Mouse (Mus musculus) liver, embryonic 16.5 days (tissue): ENCODE measurements around the gene Sorbs1. TPM values are rescaled to one million over a fixed set of nuclear protein-coding genes. Genes with fewer than 3 reads are reported as not detected.
A peak's percentile ranks its signal among the peaks of the same experiment; 100 is the strongest.

Source experiments
- ATAC-seq: fragments of 200-750 bp; cut with Nextera tagmentation; 2 replicates; pipeline ENCODE4 v1.8.0; 2017; ENCODE audit warnings: low read depth, mild to moderate bottlenecking, moderate number of reproducible peaks, moderate library complexity
- H3K27ac ChIP-seq: fragments of 300-500 bp; sonication (generic); 2 replicates; pipeline ENCODE4 v1.5.1; 2014; ENCODE audit warnings: mild to moderate bottlenecking, low read length
- H3K27me3 ChIP-seq: fragments of 300-500 bp; sonication (generic); 2 replicates; pipeline ENCODE4 v1.6.1; 2014; ENCODE audit warnings: low read depth, low read length, mixed read lengths; ENCODE audit not compliant: control insufficient read depth, insufficient read depth
- H3K36me3 ChIP-seq: fragments of 300-500 bp; sonication (generic); 2 replicates; pipeline ENCODE4 v1.6.1; 2014; ENCODE audit warnings: mild to moderate bottlenecking; ENCODE audit not compliant: control insufficient read depth, insufficient read depth
- H3K4me1 ChIP-seq: fragments of 300-500 bp; sonication (generic); 2 replicates; pipeline ENCODE4 v1.6.1; 2014; ENCODE audit warnings: low read depth, low read length, mixed read lengths; ENCODE audit not compliant: control insufficient read depth
- H3K4me2 ChIP-seq: fragments of 300-500 bp; sonication (generic); 2 replicates; pipeline ENCODE4 v1.6.1; 2014; ENCODE audit warnings: low read depth, low read length, mixed read lengths
- H3K4me3 ChIP-seq: fragments of 300-500 bp; sonication (generic); 2 replicates; pipeline ENCODE4 v1.5.1; 2014; ENCODE audit warnings: low read depth, mild to moderate bottlenecking, low read length
- H3K9ac ChIP-seq: fragments of 300-500 bp; sonication (generic); 2 replicates; pipeline ENCODE4 v1.6.1; 2014; ENCODE audit warnings: low read depth, low read length
- H3K9me3 ChIP-seq: fragments of 300-500 bp; sonication (generic); replicated peaks from 2 replicates; pipeline ENCODE4 v1.6.1; 2016; ENCODE audit warnings: low read length; ENCODE audit not compliant: control insufficient read depth
- WGBS: fragments of 180-500 bp; shearing (Covaris S2); extraction: QIAGEN DNeasy Blood & Tissue Kit; methylation state at CpG from one replicate; pipeline ENCODE4 v1.1.7; 2014; ENCODE audit not compliant: insufficient replicate concordance; 5-methylcytosine and 5-hydroxymethylcytosine counted together
- polyA plus RNA-seq: library from polyadenylated mRNA; unstranded; fragments of >200 nt; fragmentation: Nextera tagmentation; extraction: Ambion mirVana; gene quantifications from 2 replicates; pipeline ENCODE4 v1.2.1, GENCODE M21; 2015

Gene Sorbs1
- polyA plus RNA-seq, 1 experiment from 2014 or later = 39.6 TPM

GRCm38 (mm10) chr19:40510387-40511099, 3.0 kb downstream of the Sorbs1 start:
- H3K4me1 ChIP-seq = peaks cover 36% of the 10 kb centered on the region
- H3K9me3 ChIP-seq = no peaks in the 10 kb centered on the region
- ATAC-seq = no peak
- no peak overlapping the region for H3K9ac ChIP-seq
- peak overlapping the region; percentile 77 for H3K4me2 ChIP-seq
- peak overlapping the region; percentile 20; the same call in 1 of the 2 replicates for H3K27ac ChIP-seq
- H3K27me3 ChIP-seq = no peaks in the 10 kb centered on the region
- H3K4me3 ChIP-seq = no peak overlapping the region
- WGBS = 74% methylated on average over 13 of the region's 13 CpGs
- H3K36me3 ChIP-seq = no peaks in the 10 kb centered on the region

GRCm38 (mm10) chr19:40509274-40509673, 4.3 kb downstream of the Sorbs1 start:
- Histone ChIP-seq H3K4me3 (no peak overlapping the region), H3K36me3 (no peaks in the 10 kb centered on the region), H3K9me3 (no peaks in the 10 kb centered on the region), H3K4me2 (no peak overlapping the region), H3K27me3 (no peaks in the 10 kb centered on the region), H3K9ac (no peak overlapping the region), H3K4me1 (peaks cover 35% of the 10 kb centered on the region), H3K27ac (peak overlapping the region; percentile 61)
- 75% methylated on average over 2 of the region's 2 CpGs for WGBS
- no peak for ATAC-seq

DNA sequence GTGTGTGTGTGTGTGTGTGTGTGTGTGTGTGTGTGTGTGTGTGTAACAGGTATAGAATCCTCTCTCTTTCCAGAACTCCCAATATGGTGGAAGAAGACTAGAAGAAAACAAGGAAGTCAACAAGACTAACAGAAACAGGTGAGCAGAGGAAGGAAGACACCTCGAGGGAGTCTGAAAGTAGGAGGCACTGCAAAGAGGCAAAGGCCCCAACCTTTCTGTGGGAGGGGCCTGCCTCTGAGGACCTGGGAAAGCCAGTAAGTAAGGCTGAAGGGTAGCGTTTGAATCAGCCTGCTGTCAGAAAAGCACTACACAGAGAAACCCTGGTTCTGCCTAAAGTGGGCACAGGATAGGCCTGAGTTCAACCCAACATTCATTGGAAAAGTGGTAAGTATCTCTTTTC, 4.7 kb downstream of the Sorbs1 start:
- no peaks in the 10 kb centered on the region for H3K27me3 ChIP-seq
- H3K27ac ChIP-seq = peak overlapping the region; percentile 61
- no peak overlapping the region for H3K4me3 ChIP-seq
- ATAC-seq = no peak
- no peak overlapping the region for H3K9ac ChIP-seq
- H3K4me2 ChIP-seq = no peak overlapping the region
- H3K4me1 ChIP-seq = peaks cover 34% of the 10 kb centered on the region
- 32% methylated on average over 2 of the region's 2 CpGs for WGBS
- H3K9me3 ChIP-seq = no peaks in the 10 kb centered on the region
- no peaks in the 10 kb centered on the region for H3K36me3 ChIP-seq

DNA sequence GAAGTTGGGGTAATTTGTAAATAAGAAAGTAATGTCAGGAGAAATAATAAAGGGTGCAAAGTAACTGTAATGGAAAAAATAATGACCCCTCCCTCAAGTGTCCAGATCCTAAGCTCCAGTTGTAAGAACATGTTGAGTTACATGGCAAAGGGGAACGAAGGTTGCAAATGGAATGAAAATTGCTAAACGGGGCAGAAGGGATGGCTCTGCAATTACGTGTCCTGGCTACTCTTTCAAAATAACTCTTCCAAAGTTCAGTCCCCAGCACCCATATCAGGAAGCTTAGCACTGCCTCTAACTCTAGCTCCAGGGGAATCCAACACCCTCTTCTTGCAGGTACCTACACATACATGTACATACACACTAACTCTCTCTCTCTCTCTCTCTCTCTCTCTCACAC, 6.6 kb downstream of the Sorbs1 start:
- Histone ChIP-seq H3K9ac (no peak overlapping the region), H3K4me1 (peaks cover 29% of the 10 kb centered on the region), H3K36me3 (no peaks in the 10 kb centered on the region), H3K4me3 (no peak overlapping the region), H3K9me3 (no peaks in the 10 kb centered on the region), H3K4me2 (no peak overlapping the region), H3K27ac (no peak overlapping the region), H3K27me3 (no peaks in the 10 kb centered on the region)
- 84% methylated on average over 3 of the region's 3 CpGs for WGBS
- ATAC-seq = 0 out of 2 replicates have a peak, but pooled peaks have one; percentile 9

- H3K4me2 ChIP-seq = no peak overlapping the region
- H3K27me3 ChIP-seq = no peaks in the 10 kb centered on the region
- H3K4me1 ChIP-seq = peaks cover 9% of the 10 kb centered on the region
- 86% methylated on average over 7 of the region's 7 CpGs for WGBS
- no peak overlapping the region for H3K4me3 ChIP-seq
- no peak overlapping the region for H3K9ac ChIP-seq
- H3K36me3 ChIP-seq = no peaks in the 10 kb centered on the region
- no peaks in the 10 kb centered on the region for H3K9me3 ChIP-seq
- no peak for ATAC-seq
- H3K27ac ChIP-seq = no peak overlapping the region
These were observed 9.2 kb downstream of the Sorbs1 start for GRCm38 (mm10) chr19:40504336-40504735.

- H3K27me3 ChIP-seq = no peaks in the 10 kb centered on the region
- H3K4me1 ChIP-seq = peaks cover 15% of the 10 kb centered on the region
- no peaks in the 10 kb centered on the region for H3K9me3 ChIP-seq
- ATAC-seq = peak; percentile 78
- no peaks in the 10 kb centered on the region for H3K36me3 ChIP-seq
- WGBS = 66% methylated on average over 11 of the region's 11 CpGs
- no peak overlapping the region for H3K4me3 ChIP-seq
- no peak overlapping the region for H3K9ac ChIP-seq
- H3K27ac ChIP-seq = peak overlapping the region; percentile 56
- no peak overlapping the region for H3K4me2 ChIP-seq
These were observed 13.4 kb downstream of the Sorbs1 start for GRCm38 (mm10) chr19:40499940-40500737.

DNA sequence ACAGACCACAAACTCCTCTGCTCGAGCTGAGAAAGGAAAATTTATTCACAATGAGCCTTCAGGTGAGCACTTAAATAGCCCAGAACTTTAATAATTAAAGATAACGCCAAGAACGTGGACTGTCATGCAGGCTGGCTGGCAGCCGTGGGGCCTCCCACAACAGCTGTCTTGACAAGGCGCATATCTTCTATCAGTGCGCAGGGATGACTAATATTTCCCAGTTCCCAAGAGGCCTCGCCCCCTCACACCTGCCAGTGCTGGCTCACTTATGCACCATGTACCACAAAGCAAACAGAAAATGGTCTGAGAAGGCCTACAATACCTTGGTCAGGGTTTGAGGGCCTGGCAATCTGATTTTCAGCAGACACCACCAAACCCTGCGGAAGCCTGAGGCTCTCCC, 14.4 kb downstream of the Sorbs1 start:
- WGBS = 59% methylated on average over 8 of the region's 8 CpGs
- Histone ChIP-seq H3K36me3 (no peaks in the 10 kb centered on the region), H3K4me3 (no peak overlapping the region), H3K9ac (no peak overlapping the region), H3K27me3 (no peaks in the 10 kb centered on the region), H3K9me3 (no peaks in the 10 kb centered on the region), H3K27ac (peak overlapping the region; percentile 56), H3K4me1 (peaks cover 17% of the 10 kb centered on the region), H3K4me2 (no peak overlapping the region)
- ATAC-seq = no peak

DNA sequence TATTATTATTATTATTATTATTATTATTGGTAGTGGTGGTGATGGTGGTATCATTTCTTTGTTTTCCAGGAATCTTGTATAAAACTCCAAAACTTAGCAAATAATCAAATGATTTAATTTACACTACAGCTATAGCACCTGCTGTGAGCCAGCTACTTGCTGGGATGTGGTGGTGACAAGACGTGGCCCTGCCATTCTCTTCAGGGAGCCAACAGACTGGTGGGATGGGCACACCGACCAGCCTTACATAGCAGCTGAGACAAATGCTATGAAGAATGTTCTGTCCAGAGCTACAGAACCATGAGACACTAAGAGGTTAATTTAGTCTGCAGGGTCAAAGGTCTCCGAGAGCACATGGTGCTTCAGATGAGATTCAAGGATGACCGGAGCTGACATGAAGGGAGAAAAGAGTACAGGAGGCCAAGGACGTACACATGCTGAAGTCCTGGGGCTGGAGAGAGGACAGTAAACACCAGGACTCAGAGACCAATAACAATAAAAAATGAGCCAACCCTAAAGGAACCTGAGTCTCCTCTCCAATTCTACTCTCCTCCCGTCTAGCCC, 15.3 kb downstream of the Sorbs1 start:
- H3K9me3 ChIP-seq = no peaks in the 10 kb centered on the region
- no peaks in the 10 kb centered on the region for H3K27me3 ChIP-seq
- ATAC-seq = no peak
- no peak overlapping the region for H3K9ac ChIP-seq
- no peaks in the 10 kb centered on the region for H3K36me3 ChIP-seq
- no peak overlapping the region for H3K4me2 ChIP-seq
- peaks cover 17% of the 10 kb centered on the region for H3K4me1 ChIP-seq
- H3K27ac ChIP-seq = no peak overlapping the region
- 79% methylated on average over 6 of the region's 6 CpGs for WGBS
- H3K4me3 ChIP-seq = no peak overlapping the region
